Mouse (Mus musculus): ENCODE data around the gene Ccdc155.

DNA sequence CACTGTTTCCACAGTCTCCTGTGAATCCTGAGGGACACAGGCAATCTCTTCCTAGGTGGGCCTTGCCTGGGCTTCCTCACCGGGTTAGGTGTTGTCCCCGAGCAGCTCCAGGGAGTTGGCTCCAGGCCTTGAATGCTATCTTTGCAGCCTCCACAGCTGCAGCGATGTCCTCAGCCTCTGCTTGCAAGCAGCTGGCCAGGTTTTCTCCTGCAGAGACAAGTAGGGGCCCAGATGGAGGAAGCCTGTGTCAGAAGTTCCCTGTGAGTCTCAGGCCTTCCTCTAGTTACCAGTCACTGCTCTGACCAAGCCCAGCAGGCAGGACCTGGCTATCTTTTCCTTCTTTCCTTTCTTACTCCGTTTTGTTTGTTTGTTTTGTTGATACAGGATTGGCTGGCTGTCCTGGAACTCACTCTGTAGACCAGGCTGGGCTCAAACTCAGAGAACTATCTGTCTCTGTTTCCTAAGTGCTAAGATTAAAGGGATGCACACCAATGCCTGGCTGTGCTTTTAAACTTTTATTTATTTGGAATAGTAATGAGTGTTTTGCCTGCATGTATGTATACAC is 56.1 kb downstream of the Ccdc155 start:
- TF ChIP-seq CTCF (IDR thresholded peaks at IDR 0.05; ENCODE audit: low read depth): no peak
- TF ChIP-seq EP300 (IDR thresholded peaks at IDR 0.05; ENCODE audit: low read depth): no peak
